Mouse (Mus musculus): ENCODE results near the gene Gm44511. TPM values are rescaled to one million over a fixed set of nuclear protein-coding genes. Genes with fewer than 3 reads are reported as not detected.
A peak's percentile ranks its signal among the peaks of the same experiment; 100 is the strongest.
"Not testable (repeated sequence)": the region's sequence is repeated elsewhere in the genome, so short reads cannot be mapped to it uniquely, and the experiment has no call there.

Gene Gm44511
- total RNA-seq, 1 experiment: not detected

DNA sequence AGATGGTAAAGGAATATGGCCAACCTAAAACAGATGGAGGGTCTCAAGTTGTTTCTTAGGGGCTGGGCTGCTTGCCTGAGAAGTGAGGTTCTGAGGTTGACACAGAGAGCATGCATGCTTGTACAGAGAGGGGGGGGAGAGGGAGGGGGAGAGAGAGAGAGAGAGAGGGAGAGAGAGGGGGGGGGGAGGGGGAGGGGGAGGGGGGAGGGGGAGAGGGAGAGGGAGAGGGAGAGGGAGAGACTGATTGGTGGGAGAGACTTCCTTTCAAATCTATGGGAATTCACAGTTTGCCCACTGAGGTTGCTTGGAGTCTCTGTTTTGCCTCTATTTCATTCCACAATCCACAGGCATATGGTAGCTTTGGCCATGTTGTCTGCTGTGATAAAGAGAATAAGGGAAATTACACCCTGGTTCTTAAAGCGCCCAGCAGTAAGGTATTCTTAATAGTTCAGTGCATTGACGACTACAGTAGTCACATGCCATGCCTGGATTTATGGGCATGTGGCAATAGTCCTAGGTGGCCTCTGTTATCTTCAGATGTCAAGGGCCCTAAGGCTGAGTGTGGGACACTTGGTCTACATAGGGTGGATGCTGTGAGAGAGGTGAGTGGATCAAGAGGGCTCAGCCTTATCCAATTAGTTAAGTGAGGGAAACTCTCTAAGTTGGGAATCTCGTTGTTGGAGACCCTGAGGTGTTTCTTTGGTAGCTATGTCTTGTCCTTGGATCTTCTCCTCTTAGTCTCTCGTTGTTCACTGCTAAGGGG lies 15.4 kb upstream of the Gm44511 start:
- no peak overlapping the region for H3K9ac ChIP-seq (ENCODE audit: insufficient read depth, low read depth, low read length, poor library complexity, severe bottlenecking)
- no peaks in the 10 kb centered on the region for H3K36me3 ChIP-seq (ENCODE audit: control insufficient read depth, insufficient read depth, low read length, poor library complexity, severe bottlenecking)
- no peaks in the 10 kb centered on the region for H3K9me3 ChIP-seq (ENCODE audit: control insufficient read depth, insufficient read depth, low read depth, low read length)
- H3K4me3 ChIP-seq (ENCODE audit: insufficient read depth in 1 of 2, low read depth in 1 of 2, low read length in 2 of 2, poor library complexity in 1 of 2, severe bottlenecking in 1 of 2): peak overlapping the region in 1 of 2 experiments; percentile 80; a peak in 1 of 4 replicates
- in situ Hi-C loops (cut with MboI; ENCODE audit: low sequenced_read_pairs in 2 of 2, unreplicated experiment in 2 of 2): no loop called here
- no peak for DNase-seq (ENCODE audit: low read depth, low spot score)
- TF ChIP-seq MAFK (IDR thresholded peaks at IDR 0.05; ENCODE audit: insufficient read depth, low read depth, low read length): no peak
- TF ChIP-seq ZNF384 (IDR thresholded peaks at IDR 0.05; ENCODE audit: low read depth, low read length): no peak
- no peak for TF ChIP-seq CHD2 (IDR thresholded peaks at IDR 0.05; ENCODE audit: low read depth, low read length)
- TF ChIP-seq HCFC1 (IDR thresholded peaks at IDR 0.05; ENCODE audit: borderline replicate concordance, insufficient read depth, low read length): no peak
- TF ChIP-seq ZC3H11A (IDR thresholded peaks at IDR 0.05; ENCODE audit: borderline replicate concordance, low read depth, low read length): no peak
- no peak overlapping the region for H3K27ac ChIP-seq (ENCODE audit: insufficient read depth, low read depth, low read length, poor library complexity, severe bottlenecking)
- peaks cover 0 to 5% of the 10 kb centered on the region in 2 experiments; a peak in 2 of 4 replicates for H3K4me1 ChIP-seq (ENCODE audit: control insufficient read depth in 2 of 2, insufficient read depth in 2 of 2, low read length in 2 of 2, poor library complexity in 1 of 2)

DNA sequence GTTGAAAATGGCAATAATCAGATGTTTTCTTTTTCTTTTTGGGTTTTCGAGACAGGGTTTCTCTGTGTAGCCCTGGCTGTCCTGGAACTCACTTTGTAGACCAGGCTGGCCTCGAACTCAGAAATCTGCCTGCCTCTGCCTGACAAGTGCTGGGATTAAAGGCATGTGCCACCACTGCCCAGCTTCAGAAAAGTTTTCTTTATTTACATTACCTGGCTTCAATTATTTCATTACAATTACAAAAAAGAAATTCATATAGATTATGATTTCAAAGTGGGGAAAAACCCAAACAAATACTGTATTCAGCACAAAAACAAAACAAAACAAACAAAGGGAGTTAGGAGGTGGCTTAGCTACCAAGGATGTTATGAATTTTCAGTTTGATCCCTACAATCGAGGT lies 14.6 kb upstream of the Gm44511 start:
- H3K36me3 ChIP-seq (ENCODE audit: control insufficient read depth, insufficient read depth, low read length, poor library complexity, severe bottlenecking); H3K9me3 ChIP-seq (ENCODE audit: control insufficient read depth, insufficient read depth, low read depth, low read length); in situ Hi-C loops (cut with MboI; ENCODE audit: low sequenced_read_pairs in 2 of 2, unreplicated experiment in 2 of 2); H3K27ac ChIP-seq (ENCODE audit: insufficient read depth, low read depth, low read length, poor library complexity, severe bottlenecking); H3K4me1 ChIP-seq (ENCODE audit: control insufficient read depth in 2 of 2, insufficient read depth in 2 of 2, low read length in 2 of 2, poor library complexity in 1 of 2); H3K9ac ChIP-seq (ENCODE audit: insufficient read depth, low read depth, low read length, poor library complexity, severe bottlenecking); H3K4me3 ChIP-seq (ENCODE audit: insufficient read depth in 1 of 2, low read depth in 1 of 2, low read length in 2 of 2, poor library complexity in 1 of 2, severe bottlenecking in 1 of 2); DNase-seq (ENCODE audit: low read depth, low spot score): not testable (repeated sequence)

DNA sequence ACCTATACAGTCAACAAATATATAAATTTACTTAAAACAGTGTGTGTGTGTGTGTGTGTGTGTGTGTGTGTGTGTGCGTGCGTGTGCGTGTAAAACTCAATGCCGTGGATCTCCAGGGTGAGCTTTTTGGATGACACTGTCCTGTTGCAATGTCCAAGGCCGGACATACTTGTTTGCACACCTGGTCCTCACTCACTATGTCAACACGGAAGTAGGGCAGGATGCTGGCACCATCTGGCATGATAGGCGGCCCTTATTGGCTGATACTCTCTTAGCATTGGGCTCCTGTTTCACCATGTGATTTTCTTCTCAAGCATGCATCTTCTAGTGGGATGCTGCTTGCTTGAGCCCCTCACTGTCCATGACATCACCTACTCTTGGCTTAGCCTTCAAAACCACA lies 13.8 kb upstream of the Gm44511 start:
- Histone ChIP-seq H3K4me3 (ENCODE audit: insufficient read depth in 1 of 2, low read depth in 1 of 2, low read length in 2 of 2, poor library complexity in 1 of 2, severe bottlenecking in 1 of 2) (peak overlapping the region in 1 of 2 experiments; percentile 85; a peak in 1 of 4 replicates), H3K4me1 (ENCODE audit: control insufficient read depth in 2 of 2, insufficient read depth in 2 of 2, low read length in 2 of 2, poor library complexity in 1 of 2) (peaks cover 0 to 3% of the 10 kb centered on the region in 2 experiments; a peak in 1 of 4 replicates), H3K36me3 (ENCODE audit: control insufficient read depth, insufficient read depth, low read length, poor library complexity, severe bottlenecking) (no peaks in the 10 kb centered on the region), H3K9me3 (ENCODE audit: control insufficient read depth, insufficient read depth, low read depth, low read length) (no peaks in the 10 kb centered on the region), H3K27ac (ENCODE audit: insufficient read depth, low read depth, low read length, poor library complexity, severe bottlenecking) (no peak overlapping the region), H3K9ac (ENCODE audit: insufficient read depth, low read depth, low read length, poor library complexity, severe bottlenecking) (no peak overlapping the region)
- in situ Hi-C loops (cut with MboI; ENCODE audit: low sequenced_read_pairs in 2 of 2, unreplicated experiment in 2 of 2): loop anchor here in 1 of 2 experiments (5.0 kb wide), 1 partner anchor 38 kb away; no protein-coding TSS in a partner anchor
- DNase-seq (ENCODE audit: low read depth, low spot score): no peak
- TF ChIP-seq ZNF384 (IDR thresholded peaks at IDR 0.05; ENCODE audit: low read depth, low read length): no peak
- no peak for TF ChIP-seq CHD2 (IDR thresholded peaks at IDR 0.05; ENCODE audit: low read depth, low read length)
- no peak for TF ChIP-seq HCFC1 (IDR thresholded peaks at IDR 0.05; ENCODE audit: borderline replicate concordance, insufficient read depth, low read length)
- TF ChIP-seq ZC3H11A (IDR thresholded peaks at IDR 0.05; ENCODE audit: borderline replicate concordance, low read depth, low read length): no peak
- TF ChIP-seq MAFK (IDR thresholded peaks at IDR 0.05; ENCODE audit: insufficient read depth, low read depth, low read length): no peak

DNA sequence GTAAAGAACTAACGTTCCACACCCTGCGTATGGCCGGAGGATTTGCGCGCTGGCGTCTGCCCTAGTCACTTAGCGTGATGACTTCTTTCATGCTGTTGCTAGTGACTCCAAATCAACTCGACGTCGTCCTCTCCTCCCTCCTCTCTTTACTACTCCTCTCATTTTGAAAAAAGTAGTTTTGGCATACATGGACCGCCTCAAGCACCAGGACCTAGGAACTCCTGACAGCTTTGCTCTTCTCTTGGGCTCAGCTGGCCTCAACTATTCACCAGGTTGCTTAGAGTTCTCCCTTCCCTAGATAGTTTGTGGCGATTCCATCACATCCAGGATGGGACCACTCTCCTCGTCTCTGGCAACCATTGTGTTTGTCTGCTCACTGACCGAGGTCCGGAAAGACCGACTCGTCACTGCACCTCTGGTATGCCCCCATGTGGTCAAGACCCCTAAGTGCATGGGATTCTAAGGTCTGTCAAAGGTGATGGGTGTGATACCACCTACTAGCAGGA lies 13.2 kb upstream of the Gm44511 start:
- TF ChIP-seq HCFC1 (IDR thresholded peaks at IDR 0.05; ENCODE audit: borderline replicate concordance, insufficient read depth, low read length) (no peak), ZC3H11A (IDR thresholded peaks at IDR 0.05; ENCODE audit: borderline replicate concordance, low read depth, low read length) (peak; percentile 74)
- Histone ChIP-seq H3K4me1 (ENCODE audit: control insufficient read depth in 2 of 2, insufficient read depth in 2 of 2, low read length in 2 of 2, poor library complexity in 1 of 2) (peaks cover 0 to 3% of the 10 kb centered on the region in 2 experiments; a peak in 1 of 4 replicates), H3K9me3 (ENCODE audit: control insufficient read depth, insufficient read depth, low read depth, low read length) (no peaks in the 10 kb centered on the region), H3K4me3 (ENCODE audit: insufficient read depth in 1 of 2, low read depth in 1 of 2, low read length in 2 of 2, poor library complexity in 1 of 2, severe bottlenecking in 1 of 2) (peak overlapping the region; percentile 79 to 85), H3K9ac (ENCODE audit: insufficient read depth, low read depth, low read length, poor library complexity, severe bottlenecking) (peak overlapping the region; percentile 71), H3K27ac (ENCODE audit: insufficient read depth, low read depth, low read length, poor library complexity, severe bottlenecking) (peak overlapping the region; percentile 63; the same call in 1 of the 2 replicates), H3K36me3 (ENCODE audit: control insufficient read depth, insufficient read depth, low read length, poor library complexity, severe bottlenecking) (no peaks in the 10 kb centered on the region)
- DNase-seq (ENCODE audit: low read depth, low spot score): peak; percentile 94
- in situ Hi-C loops (cut with MboI; ENCODE audit: low sequenced_read_pairs in 2 of 2, unreplicated experiment in 2 of 2): loop anchor here in 1 of 2 experiments (5.0 kb wide), 1 partner anchor 37 kb away; no protein-coding TSS in a partner anchor
